Mouse (Mus musculus): Measurements from ENCODE around the gene Ubr4.

- no peak for TF ChIP-seq CTCF (IDR thresholded peaks at IDR 0.05; ENCODE audit: control insufficient read depth, insufficient read depth, low read length)
- TF ChIP-seq POLR2A (IDR thresholded peaks at IDR 0.05; ENCODE audit: borderline replicate concordance, control insufficient read depth, low read depth, low read length): no peak
These were observed 174.1 kb downstream of the Ubr4 start for GRCm38 (mm10) chr4:139526475-139526874.

Measured in bone marrow, adult 2 months (tissue).